Mouse (Mus musculus) left cerebral cortex, adult 18-20 months (tissue): ENCODE data around the gene Ubap2. TPM values are rescaled to one million over a fixed set of nuclear protein-coding genes. Genes with fewer than 3 reads are reported as not detected.

Experiments
- DNase-seq, 2 experiments: peaks; one replicate each; pipeline ENCODE4 v3.0.0; 2021 to 2022; ENCODE audit warnings: low spot score in 2 of 2, mixed read lengths in 1 of 2
- total RNA-seq, 2 experiments: library from RNA; stranded (reverse); gene quantifications; 2 replicates each; pipeline ENCODE4 v1.2.3; 2021

The Ubap2 gene
- total RNA-seq, 2 experiments from 2014 or later, result 38.4 to 41.9 TPM

DNA sequence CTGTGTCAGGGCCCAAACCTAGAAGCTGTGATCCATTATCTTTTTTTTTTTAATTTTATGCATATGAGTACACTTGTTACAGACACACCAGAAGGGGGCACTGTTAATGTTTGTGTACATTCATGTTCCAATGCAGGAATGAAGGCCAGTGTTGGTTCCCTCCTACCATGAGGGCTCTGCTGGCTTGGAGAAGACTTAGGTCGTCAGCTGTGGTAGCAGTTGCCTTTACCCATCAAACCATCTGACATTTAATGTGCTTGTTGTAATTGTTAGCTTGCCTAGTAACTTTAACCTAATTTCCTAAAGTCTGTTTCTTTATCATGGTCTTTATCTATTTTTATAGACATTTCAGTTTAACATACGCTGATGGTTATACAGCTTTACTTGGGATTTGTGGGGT is 104.0 kb downstream of the Ubap2 start:
- DNase-seq, result no peak

DNA sequence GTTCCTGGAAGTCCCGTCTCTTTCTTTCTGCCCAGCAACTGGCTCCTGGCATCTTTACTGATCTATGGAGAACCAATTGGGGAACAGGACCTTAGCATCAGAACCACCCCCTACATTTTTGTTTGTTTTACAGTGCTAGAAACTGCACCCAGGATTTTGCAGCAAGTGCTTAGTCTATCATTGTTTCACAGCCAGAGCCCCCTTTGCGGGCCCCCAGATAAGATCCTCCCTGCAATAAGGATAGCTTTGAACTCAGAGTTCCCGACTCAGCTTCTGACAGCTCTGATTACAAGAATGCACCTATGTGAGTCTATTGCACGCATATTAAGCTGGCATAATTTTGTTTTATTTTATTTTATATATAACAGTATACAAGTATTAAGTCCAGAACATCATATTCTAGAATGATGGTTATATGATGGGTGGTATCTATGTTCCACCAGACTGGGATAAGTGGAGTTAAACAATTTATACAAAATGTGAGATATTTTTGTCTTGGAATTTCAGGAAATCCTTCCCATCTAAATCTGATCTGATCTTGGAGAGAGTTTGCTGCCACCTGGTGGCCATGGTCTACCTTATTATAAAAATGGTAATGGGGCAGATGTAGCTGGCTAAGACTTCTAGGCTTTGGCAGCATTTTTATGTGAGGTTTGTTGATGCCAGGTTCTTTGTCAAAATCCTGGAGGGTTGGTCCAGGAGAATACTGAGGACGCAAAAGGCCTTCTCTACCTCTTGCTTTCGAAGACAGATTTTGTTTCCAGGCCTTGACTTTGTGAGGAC is 109.1 kb downstream of the Ubap2 start:
- DNase-seq, result peak; percentile 79 to 85

- DNase-seq, result no peak
Observed at GRCm38 (mm10) chr4:41164974-41165373, 110.0 kb downstream of the Ubap2 start.

DNA sequence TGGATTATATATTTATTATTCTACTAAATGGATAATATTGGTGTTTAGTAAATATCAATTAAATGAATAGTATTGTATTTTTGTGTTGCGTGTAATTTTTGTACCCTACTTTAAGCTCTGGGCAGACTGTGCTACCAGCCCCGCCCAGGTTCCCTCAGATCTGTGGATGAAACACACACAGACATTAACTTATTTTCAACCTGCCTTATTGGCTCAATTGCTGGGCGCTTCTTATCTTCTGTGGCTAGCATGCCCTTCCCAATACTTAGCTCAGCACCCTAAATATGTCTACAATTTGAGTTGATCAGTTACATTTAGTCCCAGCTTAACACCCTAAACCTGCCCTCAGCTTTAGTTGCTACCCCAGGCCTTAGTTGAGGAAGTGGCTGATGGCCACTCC is 113.7 kb downstream of the Ubap2 start:
- no peak for DNase-seq

- no peak for DNase-seq
Observed at GRCm38 (mm10) chr4:41158251-41158650, 116.7 kb downstream of the Ubap2 start.

DNA sequence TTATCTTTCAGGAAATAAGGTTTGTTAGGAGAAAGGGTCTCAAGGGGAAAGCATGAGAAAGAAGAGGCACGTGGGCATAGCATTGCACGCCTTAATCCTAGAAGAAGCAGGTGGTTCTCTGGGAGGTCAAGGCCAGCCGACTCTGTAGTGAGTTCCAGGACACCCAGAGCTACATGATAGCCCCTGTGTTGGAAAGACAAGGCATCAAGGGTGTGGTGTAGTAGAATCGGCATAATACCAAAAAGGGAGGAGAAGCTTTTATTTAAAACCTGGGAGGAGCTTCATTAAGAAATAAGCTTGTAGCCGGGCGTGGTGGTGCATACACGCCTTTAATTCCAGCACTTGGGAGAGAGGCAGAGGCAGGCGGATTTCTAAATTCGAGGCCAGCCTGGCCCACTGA is 118.0 kb downstream of the Ubap2 start:
- DNase-seq, result no peak

DNA sequence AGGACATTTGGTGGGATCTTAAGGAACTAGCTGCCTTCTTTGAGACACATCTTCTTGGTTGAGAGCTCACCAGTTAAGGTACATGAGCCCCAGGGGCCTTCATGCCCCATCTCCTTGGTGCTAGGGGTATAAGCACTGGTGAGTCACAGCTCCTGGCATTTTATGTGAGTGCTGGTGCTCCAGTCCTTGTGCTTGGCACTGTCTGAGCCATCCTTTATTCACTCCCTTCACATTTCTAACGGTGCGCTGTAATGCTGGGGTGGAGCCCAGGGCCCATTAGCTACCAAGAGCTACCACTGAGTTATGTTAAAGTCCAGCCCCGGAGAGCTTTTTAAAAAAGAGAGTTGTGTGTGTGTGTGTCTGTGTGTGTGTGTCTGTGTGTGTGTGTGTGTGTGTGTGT is 121.8 kb downstream of the Ubap2 start:
- DNase-seq, result no peak

GRCm38 (mm10) chr4:41151186-41151585 is 123.8 kb downstream of the Ubap2 start:
- DNase-seq, result no peak

GRCm38 (mm10) chr4:41149891-41150290 is 125.1 kb downstream of the Ubap2 start:
- DNase-seq, result no peak

Other genes starting within 250 kb of the Ubap2 start
- not detected for gene Aqp7, start 227.0 kb downstream of the Ubap2 start, total RNA-seq
- not detected for gene Aqp3, start 177.0 kb downstream of the Ubap2 start, total RNA-seq
- 10 to 100 TPM; 94.2 to 94.3 TPM for gene Nol6, start 150.7 kb downstream of the Ubap2 start, total RNA-seq
- gene Ube2r2, start 139.4 kb downstream of the Ubap2 start, total RNA-seq, result 10 to 100 TPM; 85.2 to 88.4 TPM
- 10 to 100 TPM; 40.4 to 45.5 TPM for gene Dcaf12, start 39.7 kb upstream of the Ubap2 start, total RNA-seq
- 10 to 100 TPM; 48.3 to 57.9 TPM for gene Ubap1, start 73.9 kb upstream of the Ubap2 start, total RNA-seq
- gene Kif24, start 189.7 kb upstream of the Ubap2 start, total RNA-seq, result 1 to 10 TPM in 1 of 2 experiments, under 1 TPM in 1; 0.49 to 1.2 TPM
- 10 to 100 TPM; 31.9 to 33.9 TPM for gene Nudt2, start 190.0 kb upstream of the Ubap2 start, total RNA-seq
- 10 to 100 TPM; 23.5 to 24.3 TPM for gene AI464131, start 227.9 kb upstream of the Ubap2 start, total RNA-seq
- 1 to 10 TPM; 5.1 to 5.7 TPM for gene 1110017D15Rik, start 242.2 kb upstream of the Ubap2 start, total RNA-seq